Mouse (Mus musculus) heart, embryonic 13.5 days (tissue): ENCODE measurements around the gene AI854703. TPM values are rescaled to one million over a fixed set of nuclear protein-coding genes. Genes with fewer than 3 reads are reported as not detected.

Source experiments
- ATAC-seq: fragments of 200-750 bp; cut with Nextera tagmentation; 2 replicates; pipeline ENCODE4 v1.8.0; 2017; ENCODE audit warnings: moderate TSS enrichment; ENCODE audit not compliant: insufficient number of reproducible peaks, low FRiP score, low TSS enrichment; ENCODE audit errors: extremely low read depth
- H3K27ac ChIP-seq: fragments of 300-500 bp; sonication (generic); replicated peaks from 2 replicates; pipeline ENCODE4 v1.5.1; 2015; ENCODE audit warnings: moderate library complexity, mild to moderate bottlenecking, inconsistent platforms
- H3K27me3 ChIP-seq: fragments of 300-500 bp; sonication (generic); replicated peaks from 2 replicates; pipeline ENCODE4 v1.6.1; 2015; ENCODE audit warnings: mild to moderate bottlenecking, inconsistent platforms
- H3K36me3 ChIP-seq: fragments of 300-500 bp; sonication (generic); 2 replicates; pipeline ENCODE4 v1.6.1; 2015; ENCODE audit warnings: mild to moderate bottlenecking, inconsistent platforms
- H3K4me1 ChIP-seq: fragments of 300-500 bp; sonication (generic); 2 replicates; pipeline ENCODE4 v1.6.1; 2015; ENCODE audit warnings: inconsistent platforms
- H3K4me2 ChIP-seq: fragments of 300-500 bp; sonication (generic); 2 replicates; pipeline ENCODE4 v1.6.1; 2015; ENCODE audit warnings: inconsistent platforms, mild to moderate bottlenecking, moderate library complexity
- H3K4me3 ChIP-seq: fragments of 300-500 bp; sonication (generic); 2 replicates; pipeline ENCODE4 v1.5.1; 2015; ENCODE audit warnings: moderate library complexity, mild to moderate bottlenecking, inconsistent platforms
- H3K9ac ChIP-seq: fragments of 300-500 bp; sonication (generic); 2 replicates; pipeline ENCODE4 v1.6.1; 2015; ENCODE audit warnings: inconsistent platforms, mild to moderate bottlenecking, moderate library complexity
- H3K9me3 ChIP-seq: fragments of 300-500 bp; sonication (generic); 2 replicates; pipeline ENCODE4 v1.6.1; 2016; ENCODE audit warnings: inconsistent platforms
- WGBS: fragments of 180-500 bp; shearing (Covaris S2); methylation state at CpG from one replicate; pipeline ENCODE4 v1.1.7; 2015; ENCODE audit warnings: mixed read lengths; 5-methylcytosine and 5-hydroxymethylcytosine counted together
- polyA plus RNA-seq: library from polyadenylated mRNA; unstranded; fragments of >200 nt; fragmentation: Nextera tagmentation; extraction: Ambion mirVana; gene quantifications from 2 replicates; pipeline ENCODE4 v1.2.1, GENCODE M21; 2015

Gene AI854703
- polyA plus RNA-seq, 1 experiment from 2014 or later = 1.2 TPM

- no peaks in the 10 kb centered on the region for H3K27me3 ChIP-seq
- peaks cover 31% of the 10 kb centered on the region for H3K9me3 ChIP-seq
- H3K4me1 ChIP-seq = peaks cover 20% of the 10 kb centered on the region
- no peak for ATAC-seq
- WGBS = 63% methylated on average over 1 of the region's 1 CpGs
- peak overlapping the region; percentile 97 for H3K9ac ChIP-seq
- H3K36me3 ChIP-seq = peaks cover 53% of the 10 kb centered on the region
- H3K4me2 ChIP-seq = peak overlapping the region; percentile 80
- H3K27ac ChIP-seq = no peak overlapping the region
- peak overlapping the region; percentile 85 for H3K4me3 ChIP-seq
These were observed 31.3 kb upstream of the AI854703 start for GRCm38 (mm10) chr6:48595278-48595677.

GRCm38 (mm10) chr6:48596545-48597232, 29.9 kb upstream of the AI854703 start:
- Histone ChIP-seq H3K4me2 (no peak overlapping the region), H3K27ac (no peak overlapping the region), H3K4me1 (peaks cover 26% of the 10 kb centered on the region), H3K27me3 (no peaks in the 10 kb centered on the region), H3K9ac (no peak overlapping the region), H3K4me3 (no peak overlapping the region), H3K36me3 (peaks cover 57% of the 10 kb centered on the region), H3K9me3 (peaks cover 31% of the 10 kb centered on the region)
- WGBS = 93% methylated on average over 45 of the region's 45 CpGs
- no peak for ATAC-seq

GRCm38 (mm10) chr6:48597233-48597625, 29.3 kb upstream of the AI854703 start:
- H3K27ac ChIP-seq = no peak overlapping the region
- ATAC-seq = no peak
- H3K4me1 ChIP-seq = peaks cover 26% of the 10 kb centered on the region
- H3K27me3 ChIP-seq = no peaks in the 10 kb centered on the region
- 94% methylated on average over 27 of the region's 27 CpGs for WGBS
- peaks cover 31% of the 10 kb centered on the region for H3K9me3 ChIP-seq
- no peak overlapping the region for H3K4me3 ChIP-seq
- no peak overlapping the region for H3K9ac ChIP-seq
- H3K36me3 ChIP-seq = peaks cover 57% of the 10 kb centered on the region
- no peak overlapping the region for H3K4me2 ChIP-seq

- Histone ChIP-seq H3K9ac (no peak overlapping the region), H3K4me1 (peaks cover 16% of the 10 kb centered on the region), H3K36me3 (peaks cover 60% of the 10 kb centered on the region), H3K27ac (no peak overlapping the region), H3K4me3 (no peak overlapping the region), H3K27me3 (no peaks in the 10 kb centered on the region), H3K9me3 (peaks cover 27% of the 10 kb centered on the region), H3K4me2 (no peak overlapping the region)
- 88% methylated on average over 1 of the region's 1 CpGs for WGBS
- no peak for ATAC-seq
These were observed 26.0 kb upstream of the AI854703 start for GRCm38 (mm10) chr6:48600594-48600993.

GRCm38 (mm10) chr6:48601271-48602079, 25.1 kb upstream of the AI854703 start, which contains the start of gene Zfp775:
Gene Zfp775, plus strand, starts transcription at chr6:48602063.
- peaks cover 18% of the 10 kb centered on the region for H3K9me3 ChIP-seq
- no peaks in the 10 kb centered on the region for H3K27me3 ChIP-seq
- H3K4me2 ChIP-seq = peak within 1 kb of the TSS; percentile 92
- peak within 1 kb of the TSS; percentile 86 for H3K27ac ChIP-seq
- peak within 1 kb of the TSS; percentile 88 for H3K4me3 ChIP-seq
- peaks cover 51% of the 10 kb centered on the region for H3K36me3 ChIP-seq
- 5% methylated on average over 42 of the region's 42 CpGs for WGBS
- H3K4me1 ChIP-seq = peaks cover 15% of the 10 kb centered on the region
- H3K9ac ChIP-seq = peak within 1 kb of the TSS; percentile 93
- peak; percentile 100 for ATAC-seq

- Histone ChIP-seq H3K9ac (peak overlapping the region; percentile 93), H3K4me1 (peaks cover 15% of the 10 kb centered on the region), H3K9me3 (peaks cover 11% of the 10 kb centered on the region), H3K36me3 (peaks cover 43% of the 10 kb centered on the region), H3K4me2 (peak overlapping the region; percentile 92), H3K27me3 (no peaks in the 10 kb centered on the region), H3K4me3 (peak overlapping the region; percentile 88), H3K27ac (peak overlapping the region; percentile 86)
- ATAC-seq = peak; percentile 60
- WGBS = 2% methylated on average over 28 of the region's 28 CpGs
These were observed 24.4 kb upstream of the AI854703 start for GRCm38 (mm10) chr6:48602080-48602741.

GRCm38 (mm10) chr6:48608124-48608523, 18.4 kb upstream of the AI854703 start:
- Histone ChIP-seq H3K4me2 (no peak overlapping the region), H3K36me3 (peaks cover 11% of the 10 kb centered on the region), H3K9ac (no peak overlapping the region), H3K4me3 (no peak overlapping the region), H3K27me3 (no peaks in the 10 kb centered on the region), H3K27ac (no peak overlapping the region), H3K4me1 (peaks cover 9% of the 10 kb centered on the region), H3K9me3 (no peaks in the 10 kb centered on the region)
- no peak for ATAC-seq
- WGBS = 77% methylated on average over 2 of the region's 2 CpGs

- no peak overlapping the region for H3K27ac ChIP-seq
- H3K4me2 ChIP-seq = no peak overlapping the region
- no peak overlapping the region for H3K4me3 ChIP-seq
- no peaks in the 10 kb centered on the region for H3K27me3 ChIP-seq
- H3K9me3 ChIP-seq = no peaks in the 10 kb centered on the region
- ATAC-seq = no peak
- H3K36me3 ChIP-seq = peaks cover 23% of the 10 kb centered on the region
- peaks cover 10% of the 10 kb centered on the region for H3K4me1 ChIP-seq
- WGBS = 35% methylated on average over 7 of the region's 7 CpGs
- peak overlapping the region; percentile 50 for H3K9ac ChIP-seq
These were observed 17.1 kb upstream of the AI854703 start for GRCm38 (mm10) chr6:48609512-48609911.

- ATAC-seq = no peak
These were observed 15.9 kb upstream of the AI854703 start for GRCm38 (mm10) chr6:48610657-48611056.

GRCm38 (mm10) chr6:48613464-48613863, 13.1 kb upstream of the AI854703 start:
- no peak for ATAC-seq
- Histone ChIP-seq H3K4me3 (no peak overlapping the region), H3K9ac (0 out of 2 replicates have a peak overlapping the region, but pooled peaks have one; percentile 10), H3K36me3 (peaks cover 37% of the 10 kb centered on the region), H3K9me3 (no peaks in the 10 kb centered on the region), H3K4me2 (no peak overlapping the region), H3K4me1 (peaks cover 10% of the 10 kb centered on the region), H3K27me3 (no peaks in the 10 kb centered on the region), H3K27ac (no peak overlapping the region)
- 71% methylated on average over 4 of the region's 4 CpGs for WGBS

More at GRCm38 (mm10) chr6:48610657-48611056, 15.9 kb upstream of the AI854703 start:
- Histone ChIP-seq H3K36me3 (peaks cover 23% of the 10 kb centered on the region), H3K9me3 (no peaks in the 10 kb centered on the region), H3K27me3 (no peaks in the 10 kb centered on the region), H3K4me1 (peaks cover 10% of the 10 kb centered on the region), H3K4me2 (no peak overlapping the region), H3K27ac (no peak overlapping the region), H3K4me3 (no peak overlapping the region), H3K9ac (no peak overlapping the region)
- 75% methylated on average over 3 of the region's 3 CpGs for WGBS

GRCm38 (mm10) chr6:48614756-48615155, 11.8 kb upstream of the AI854703 start:
- Histone ChIP-seq H3K4me3 (no peak overlapping the region), H3K9ac (no peak overlapping the region), H3K27ac (no peak overlapping the region), H3K4me1 (peaks cover 3% of the 10 kb centered on the region; the same call in 1 of the 2 replicates), H3K27me3 (no peaks in the 10 kb centered on the region), H3K36me3 (peaks cover 45% of the 10 kb centered on the region), H3K9me3 (no peaks in the 10 kb centered on the region), H3K4me2 (no peak overlapping the region)
- ATAC-seq = no peak
- WGBS = 84% methylated on average over 5 of the region's 5 CpGs
